ENCODE assay signal across 21 mouse cellular contexts in the genomic region with DNA sequence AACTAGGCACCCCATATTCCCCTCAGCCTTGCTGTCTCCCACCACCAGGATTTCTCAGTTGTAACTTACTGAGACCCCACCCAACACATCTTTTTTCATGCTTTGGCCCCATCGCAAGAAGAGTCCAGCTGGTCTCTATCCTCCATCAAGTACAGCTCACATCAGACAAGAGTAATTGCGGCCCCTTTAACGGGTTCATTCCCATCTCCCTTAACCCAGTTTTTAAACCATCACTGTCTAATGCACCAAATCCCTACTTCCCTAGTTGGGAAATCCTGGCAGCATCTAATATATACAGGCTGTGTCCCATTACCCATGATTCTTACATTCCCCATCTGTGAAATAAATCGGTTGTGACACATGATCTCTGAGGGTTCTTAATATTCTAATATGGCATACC.
DNase-seq lines count a peak whose midpoint lies in the region; ATAC-seq and TF ChIP-seq lines count a peak whose summit lies in the region.
"Had no signal": no experiment of that assay in that cellular context is flagged by ENCODE, and none has a peak within 500 bp of the region (broad histone marks: within the 10 kb centered on the region; RNA-seq: fewer than 3 reads in every experiment).

No protein-coding gene starts in this region.

- no peak overlapping the region for H3K4me2 ChIP-seq in intestine, embryonic 15.5 days (replicated peaks)
- no peak overlapping the region for H3K4me2 ChIP-seq in intestine, postnatal 0 days (replicated peaks; ENCODE audit: low read depth)
- H3K4me2 ChIP-seq in lung, embryonic 16.5 days (ENCODE audit: low read depth, low read length): no peak overlapping the region
- no peak overlapping the region for H3K4me2 ChIP-seq in limb, embryonic 11.5 days (ENCODE audit: low read depth, severe bottlenecking)
- 0 out of 2 replicates have a peak overlapping the region, but pooled peaks have one; percentile 5 for H3K4me2 ChIP-seq in stomach, embryonic 15.5 days
- H3K4me2 ChIP-seq in hindbrain, embryonic 13.5 days: no peak overlapping the region
- H3K4me2 ChIP-seq: heart, embryonic 13.5 days; midbrain, embryonic 12.5 days; neural tube, embryonic 12.5 days had no signal

- no peak overlapping the region for H3K4me3 ChIP-seq in intestine, embryonic 15.5 days (replicated peaks)
- H3K4me3 ChIP-seq in intestine, postnatal 0 days (ENCODE audit: low read depth, low read length): no peak overlapping the region
- no peak overlapping the region for H3K4me3 ChIP-seq in lung, embryonic 16.5 days (ENCODE audit: low read length)
- H3K4me3 ChIP-seq in limb, embryonic 11.5 days (ENCODE audit: low read depth, low read length): no peak overlapping the region
- no peak overlapping the region for H3K4me3 ChIP-seq in stomach, embryonic 15.5 days (replicated peaks)
- H3K4me3 ChIP-seq in hindbrain, embryonic 13.5 days: no peak overlapping the region
- H3K4me3 ChIP-seq: heart, adult 2 months; heart, embryonic 13.5 days; midbrain, embryonic 12.5 days; neural tube, embryonic 12.5 days had no signal

- no peak for TF ChIP-seq CTCF in intestine, postnatal 0 days (IDR thresholded peaks at IDR 0.05; ENCODE audit: low read depth)

- no peak overlapping the region for H3K27ac ChIP-seq in intestine, embryonic 15.5 days
- no peak overlapping the region for H3K27ac ChIP-seq in intestine, postnatal 0 days (ENCODE audit: low read depth, low read length)
- peak overlapping the region; percentile 78 for H3K27ac ChIP-seq in lung, embryonic 16.5 days (ENCODE audit: low read length)
- H3K27ac ChIP-seq in limb, embryonic 11.5 days (replicated peaks; ENCODE audit: low read depth, low read length): no peak overlapping the region
- no peak overlapping the region for H3K27ac ChIP-seq in stomach, embryonic 15.5 days
- no peak overlapping the region for H3K27ac ChIP-seq in hindbrain, embryonic 13.5 days
- H3K27ac ChIP-seq: heart, adult 2 months; heart, embryonic 13.5 days; liver, embryonic 14.5 days; midbrain, embryonic 12.5 days; neural tube, embryonic 12.5 days had no signal

- no peaks in the 10 kb centered on the region for H3K9me3 ChIP-seq in intestine, embryonic 15.5 days
- no peaks in the 10 kb centered on the region for H3K9me3 ChIP-seq in intestine, postnatal 0 days (ENCODE audit: control insufficient read depth)
- no peaks in the 10 kb centered on the region for H3K9me3 ChIP-seq in lung, embryonic 16.5 days (ENCODE audit: control insufficient read depth, low read length)
- H3K9me3 ChIP-seq in limb, embryonic 11.5 days (ENCODE audit: control insufficient read depth, low read length): no peaks in the 10 kb centered on the region
- no peaks in the 10 kb centered on the region for H3K9me3 ChIP-seq in stomach, embryonic 15.5 days
- no peaks in the 10 kb centered on the region for H3K9me3 ChIP-seq in hindbrain, embryonic 13.5 days
- H3K9me3 ChIP-seq: heart, embryonic 13.5 days; midbrain, embryonic 12.5 days; neural tube, embryonic 12.5 days had no signal

- peak; percentile 39; the same call in 1 of the 2 replicates for ATAC-seq in intestine, embryonic 15.5 days
- no peak for ATAC-seq in intestine, postnatal 0 days
- peak; percentile 81 for ATAC-seq in lung, embryonic 16.5 days (ENCODE audit: low read depth)
- no peak for ATAC-seq in limb, embryonic 11.5 days (ENCODE audit: insufficient number of reproducible peaks, low FRiP score, low TSS enrichment, low read depth)
- peak; percentile 75; the same call in 1 of the 2 replicates for ATAC-seq in stomach, embryonic 15.5 days (ENCODE audit: insufficient read depth, low FRiP score, low read depth)
- no peak for ATAC-seq in hindbrain, embryonic 13.5 days (ENCODE audit: low FRiP score)
- ATAC-seq: CD4-positive, CD25-positive, alpha-beta regulatory T cell, adult 4 months; forebrain, postnatal 0 days had no signal

- H3K27me3 ChIP-seq in intestine, embryonic 15.5 days (replicated peaks): 0 out of 2 replicates have a peak, but pooled peaks cover 2% of the 10 kb centered on the region
- H3K27me3 ChIP-seq in intestine, postnatal 0 days (replicated peaks; ENCODE audit: control insufficient read depth, insufficient read depth, low read length): peaks cover 6% of the 10 kb centered on the region; the same call in 1 of the 2 replicates
- H3K27me3 ChIP-seq in lung, embryonic 16.5 days (ENCODE audit: control insufficient read depth, insufficient read depth, low read depth, low read length): no peaks in the 10 kb centered on the region
- H3K27me3 ChIP-seq in limb, embryonic 11.5 days (ENCODE audit: control insufficient read depth, insufficient read depth, low read length): no peaks in the 10 kb centered on the region
- H3K27me3 ChIP-seq in stomach, embryonic 15.5 days (replicated peaks): no peaks in the 10 kb centered on the region
- H3K27me3 ChIP-seq in hindbrain, embryonic 13.5 days: peaks cover 2% of the 10 kb centered on the region; the same call in 1 of the 2 replicates
- H3K27me3 ChIP-seq: neural tube, embryonic 12.5 days had no signal

- DNase-seq in lung, postnatal 14 days: no peak
- peak; percentile 11 for DNase-seq in limb, embryonic 11.5 days (ENCODE audit: low spot score)
- no peak for DNase-seq in gastrocnemius, adult 18-20 months (ENCODE audit: low spot score)
- DNase-seq: adrenal gland, postnatal 25 days; cerebellum, adult 9-10 months; forebrain, postnatal 0 days; gastrocnemius, postnatal 25 days; heart, adult 2 months; heart, postnatal 14 days; kidney, adult 9 months; kidney, postnatal 4 days had no signal

- WGBS in intestine, embryonic 15.5 days: 55% methylated on average over 4 of the region's 4 CpGs
- WGBS in intestine, postnatal 0 days: 65% methylated on average over 4 of the region's 4 CpGs
- 42% methylated on average over 4 of the region's 4 CpGs for WGBS in lung, embryonic 16.5 days
- 72% methylated on average over 4 of the region's 4 CpGs for WGBS in limb, embryonic 11.5 days
- 42% methylated on average over 4 of the region's 4 CpGs for WGBS in stomach, embryonic 15.5 days
- 86% methylated on average over 4 of the region's 4 CpGs for WGBS in hindbrain, embryonic 13.5 days

- H3K9ac ChIP-seq in intestine, embryonic 15.5 days: no peak overlapping the region
- H3K9ac ChIP-seq in intestine, postnatal 0 days (ENCODE audit: low read depth, low read length): no peak overlapping the region
- H3K9ac ChIP-seq in lung, embryonic 16.5 days (ENCODE audit: low read length): no peak overlapping the region
- H3K9ac ChIP-seq in limb, embryonic 11.5 days (ENCODE audit: low read length): no peak overlapping the region
- no peak overlapping the region for H3K9ac ChIP-seq in stomach, embryonic 15.5 days
- no peak overlapping the region for H3K9ac ChIP-seq in hindbrain, embryonic 13.5 days
- H3K9ac ChIP-seq: forebrain, postnatal 0 days; heart, embryonic 13.5 days; liver, embryonic 14.5 days; midbrain, embryonic 12.5 days; neural tube, embryonic 12.5 days had no signal

- H3K36me3 ChIP-seq in intestine, embryonic 15.5 days: no peaks in the 10 kb centered on the region
- no peaks in the 10 kb centered on the region for H3K36me3 ChIP-seq in intestine, postnatal 0 days (ENCODE audit: control insufficient read depth, insufficient read depth)
- H3K36me3 ChIP-seq in lung, embryonic 16.5 days (ENCODE audit: control insufficient read depth, insufficient read depth, low read length): no peaks in the 10 kb centered on the region
- H3K36me3 ChIP-seq in limb, embryonic 11.5 days (ENCODE audit: control insufficient read depth, insufficient read depth, low read length): no peaks in the 10 kb centered on the region
- no peaks in the 10 kb centered on the region for H3K36me3 ChIP-seq in stomach, embryonic 15.5 days
- no peaks in the 10 kb centered on the region for H3K36me3 ChIP-seq in hindbrain, embryonic 13.5 days
- H3K36me3 ChIP-seq: heart, embryonic 13.5 days; midbrain, embryonic 12.5 days; neural tube, embryonic 12.5 days had no signal

- H3K4me1 ChIP-seq in intestine, embryonic 15.5 days (replicated peaks): no peaks in the 10 kb centered on the region
- 0 out of 2 replicates have a peak, but pooled peaks cover 2% of the 10 kb centered on the region for H3K4me1 ChIP-seq in intestine, postnatal 0 days (replicated peaks; ENCODE audit: control insufficient read depth, insufficient read depth, low read length)
- peaks cover 10% of the 10 kb centered on the region; the same call in 1 of the 2 replicates for H3K4me1 ChIP-seq in lung, embryonic 16.5 days (replicated peaks; ENCODE audit: control insufficient read depth, insufficient read depth, low read length)
- H3K4me1 ChIP-seq in limb, embryonic 11.5 days (ENCODE audit: control insufficient read depth, insufficient read depth, low read length): no peaks in the 10 kb centered on the region
- no peaks in the 10 kb centered on the region; the same call in 1 of the 2 replicates for H3K4me1 ChIP-seq in stomach, embryonic 15.5 days
- no peaks in the 10 kb centered on the region for H3K4me1 ChIP-seq in hindbrain, embryonic 13.5 days (replicated peaks)
- H3K4me1 ChIP-seq: midbrain, embryonic 12.5 days; neural tube, embryonic 12.5 days had no signal

Comparison
In these comparisons a context has a peak if more than half of its experiments do, and no peak if none do; other contexts are left out.
1. ATAC-seq: peak in intestine, embryonic 15.5 days (single experiment), lung, embryonic 16.5 days (single experiment) and stomach, embryonic 15.5 days (single experiment); none in intestine, postnatal 0 days (single experiment), limb, embryonic 11.5 days (single experiment) and hindbrain, embryonic 13.5 days (single experiment).